Mouse (Mus musculus) stomach, embryonic 14.5 days (tissue): ENCODE results near the gene Nom1. TPM values are rescaled to one million over a fixed set of nuclear protein-coding genes. Genes with fewer than 3 reads are reported as not detected.

Source experiments
- ATAC-seq: fragments of 200-750 bp; cut with Nextera tagmentation; 2 replicates; pipeline ENCODE4 v1.8.0; 2017; ENCODE audit warnings: low read depth, moderate TSS enrichment; ENCODE audit not compliant: insufficient number of reproducible peaks, insufficient read depth, low FRiP score
- H3K27ac ChIP-seq: fragments of 300-500 bp; sonication (generic); 2 replicates; pipeline ENCODE4 v1.5.1; 2014; ENCODE audit warnings: mild to moderate bottlenecking, low read length, moderate library complexity, mixed read lengths
- H3K27me3 ChIP-seq: fragments of 300-500 bp; sonication (generic); 2 replicates; pipeline ENCODE4 v1.6.1; 2014; ENCODE audit warnings: low read length, control low read depth, mixed read lengths; ENCODE audit not compliant: control insufficient read depth, insufficient read depth
- H3K36me3 ChIP-seq: fragments of 300-500 bp; sonication (generic); 2 replicates; pipeline ENCODE4 v1.6.1; 2014; ENCODE audit warnings: mild to moderate bottlenecking, control low read depth, low read length, moderate library complexity, mixed read lengths; ENCODE audit not compliant: control insufficient read depth, insufficient read depth
- H3K4me1 ChIP-seq: fragments of 300-500 bp; sonication (generic); 2 replicates; pipeline ENCODE4 v1.6.1; 2014; ENCODE audit warnings: low read length, control low read depth, mixed read lengths; ENCODE audit not compliant: control insufficient read depth, insufficient read depth
- H3K4me2 ChIP-seq: fragments of 300-500 bp; sonication (generic); replicated peaks from 2 replicates; pipeline ENCODE4 v1.6.1; 2014; ENCODE audit warnings: low read depth, low read length, control low read depth
- H3K4me3 ChIP-seq: fragments of 300-500 bp; sonication (generic); 2 replicates; pipeline ENCODE4 v1.5.1; 2014; ENCODE audit warnings: low read depth, low read length, control low read depth
- H3K9ac ChIP-seq: fragments of 300-500 bp; sonication (generic); replicated peaks from 2 replicates; pipeline ENCODE4 v1.6.1; 2014; ENCODE audit warnings: low read depth, mild to moderate bottlenecking, control low read depth, low read length, moderate library complexity, mixed read lengths
- H3K9me3 ChIP-seq: fragments of 300-500 bp; sonication (generic); 2 replicates; pipeline ENCODE4 v1.6.1; 2016; ENCODE audit warnings: low read depth, low read length, control low read depth; ENCODE audit not compliant: control insufficient read depth
- WGBS: fragments of 180-500 bp; shearing (Covaris S2); extraction: QIAGEN DNeasy Blood & Tissue Kit; methylation state at CpG from one replicate; pipeline ENCODE4 v1.1.7; 2014; 5-methylcytosine and 5-hydroxymethylcytosine counted together
- polyA plus RNA-seq: library from polyadenylated mRNA; unstranded; fragments of >200 nt; fragmentation: Nextera tagmentation; extraction: Ambion mirVana; gene quantifications from 2 replicates; pipeline ENCODE4 v1.2.1, GENCODE M21; 2014

The Nom1 gene
- polyA plus RNA-seq, 1 experiment from 2014 or later, result 19.0 TPM

GRCm38 (mm10) chr5:29468351-29469065, 34.0 kb downstream of the Nom1 start:
- H3K36me3 ChIP-seq, result no peaks in the 10 kb centered on the region
- peak overlapping the region; percentile 49 for H3K4me2 ChIP-seq
- no peak for ATAC-seq
- peak overlapping the region; percentile 32 for H3K4me3 ChIP-seq
- no peak overlapping the region for H3K9ac ChIP-seq
- H3K4me1 ChIP-seq, result 0 out of 2 replicates have a peak, but pooled peaks cover 3% of the 10 kb centered on the region
- peaks cover 25% of the 10 kb centered on the region for H3K27me3 ChIP-seq
- H3K9me3 ChIP-seq, result no peaks in the 10 kb centered on the region
- H3K27ac ChIP-seq, result peak overlapping the region; percentile 82
- WGBS, result 3% methylated on average over 17 of the region's 17 CpGs

- H3K27ac ChIP-seq, result no peak overlapping the region
- H3K4me2 ChIP-seq, result no peak overlapping the region
- H3K36me3 ChIP-seq, result no peaks in the 10 kb centered on the region
- WGBS, result 11% methylated on average over 4 of the region's 4 CpGs
- H3K4me1 ChIP-seq, result 0 out of 2 replicates have a peak, but pooled peaks cover 3% of the 10 kb centered on the region
- H3K9ac ChIP-seq, result no peak overlapping the region
- H3K9me3 ChIP-seq, result no peaks in the 10 kb centered on the region
- peaks cover 30% of the 10 kb centered on the region for H3K27me3 ChIP-seq
- H3K4me3 ChIP-seq, result no peak overlapping the region
- no peak for ATAC-seq
These were observed 35.0 kb downstream of the Nom1 start for GRCm38 (mm10) chr5:29469501-29469900.

GRCm38 (mm10) chr5:29470271-29470670, 35.8 kb downstream of the Nom1 start:
- no peak overlapping the region for H3K27ac ChIP-seq
- 18% methylated on average over 5 of the region's 5 CpGs for WGBS
- no peak overlapping the region for H3K4me3 ChIP-seq
- H3K36me3 ChIP-seq, result no peaks in the 10 kb centered on the region
- ATAC-seq, result no peak
- peaks cover 38% of the 10 kb centered on the region for H3K27me3 ChIP-seq
- H3K4me2 ChIP-seq, result no peak overlapping the region
- H3K9me3 ChIP-seq, result no peaks in the 10 kb centered on the region
- H3K9ac ChIP-seq, result no peak overlapping the region
- H3K4me1 ChIP-seq, result 0 out of 2 replicates have a peak, but pooled peaks cover 3% of the 10 kb centered on the region

- H3K4me3 ChIP-seq, result no peak overlapping the region
- peaks cover 42% of the 10 kb centered on the region for H3K27me3 ChIP-seq
- ATAC-seq, result no peak
- 12% methylated on average over 20 of the region's 20 CpGs for WGBS
- H3K4me2 ChIP-seq, result no peak overlapping the region
- H3K4me1 ChIP-seq, result 0 out of 2 replicates have a peak, but pooled peaks cover 3% of the 10 kb centered on the region
- no peak overlapping the region for H3K27ac ChIP-seq
- H3K36me3 ChIP-seq, result no peaks in the 10 kb centered on the region
- no peak overlapping the region for H3K9ac ChIP-seq
- H3K9me3 ChIP-seq, result no peaks in the 10 kb centered on the region
These were observed 36.5 kb downstream of the Nom1 start for GRCm38 (mm10) chr5:29470851-29471394.

GRCm38 (mm10) chr5:29471396-29471795, 36.9 kb downstream of the Nom1 start:
- ATAC-seq, result no peak
- H3K27me3 ChIP-seq, result peaks cover 46% of the 10 kb centered on the region
- H3K4me3 ChIP-seq, result no peak overlapping the region
- H3K4me1 ChIP-seq, result 0 out of 2 replicates have a peak, but pooled peaks cover 3% of the 10 kb centered on the region
- no peak overlapping the region for H3K4me2 ChIP-seq
- 13% methylated on average over 11 of the region's 11 CpGs for WGBS
- H3K9ac ChIP-seq, result no peak overlapping the region
- H3K36me3 ChIP-seq, result no peaks in the 10 kb centered on the region
- H3K27ac ChIP-seq, result no peak overlapping the region
- H3K9me3 ChIP-seq, result no peaks in the 10 kb centered on the region

GRCm38 (mm10) chr5:29471855-29472665, 37.6 kb downstream of the Nom1 start:
- H3K36me3 ChIP-seq, result no peaks in the 10 kb centered on the region
- no peak for ATAC-seq
- WGBS, result 3% methylated on average over 22 of the region's 22 CpGs

GRCm38 (mm10) chr5:29473551-29474245, 39.2 kb downstream of the Nom1 start:
- Histone ChIP-seq H3K4me2 (peak overlapping the region; percentile 32), H3K27me3 (peaks cover 52% of the 10 kb centered on the region), H3K4me3 (peak overlapping the region; percentile 49), H3K9ac (0 out of 2 replicates have a peak overlapping the region, but pooled peaks have one; percentile 6), H3K9me3 (no peaks in the 10 kb centered on the region), H3K36me3 (no peaks in the 10 kb centered on the region), H3K27ac (no peak overlapping the region), H3K4me1 (no peaks in the 10 kb centered on the region; the same call in 1 of the 2 replicates)
- 4% methylated on average over 35 of the region's 35 CpGs for WGBS
- no peak for ATAC-seq

More at GRCm38 (mm10) chr5:29471855-29472665, 37.6 kb downstream of the Nom1 start:
- H3K27me3 ChIP-seq, result peaks cover 51% of the 10 kb centered on the region
- H3K27ac ChIP-seq, result peak overlapping the region; percentile 27; the same call in 1 of the 2 replicates
- peak overlapping the region; percentile 25 for H3K4me2 ChIP-seq
- H3K4me3 ChIP-seq, result peak overlapping the region; percentile 3
- H3K4me1 ChIP-seq, result 0 out of 2 replicates have a peak, but pooled peaks cover 3% of the 10 kb centered on the region
- H3K9ac ChIP-seq, result no peak overlapping the region
- no peaks in the 10 kb centered on the region for H3K9me3 ChIP-seq
